Mouse (Mus musculus) midbrain, postnatal 0 days (tissue): Measurements from ENCODE around the gene S1pr4. TPM values are rescaled to one million over a fixed set of nuclear protein-coding genes. Genes with fewer than 3 reads are reported as not detected.
A peak's percentile ranks its signal among the peaks of the same experiment; 100 is the strongest.

ENCODE experiments used
- ATAC-seq: fragments of 200-750 bp; cut with Nextera tagmentation; 2 replicates; pipeline ENCODE4 v1.8.0; 2017; ENCODE audit warnings: moderate number of reproducible peaks, mild to moderate bottlenecking, moderate TSS enrichment, moderate library complexity; ENCODE audit not compliant: low FRiP score
- DNase-seq: peaks from one replicate; pipeline ENCODE4 v3.0.0-alpha.2; 2015; ENCODE audit warnings: low spot score
- H3K27ac ChIP-seq: fragments of 300-500 bp; sonication (generic); 2 replicates; pipeline ENCODE4 v1.5.1; 2014; ENCODE audit warnings: low read depth, mild to moderate bottlenecking, low read length, mixed read lengths
- H3K27me3 ChIP-seq: fragments of 300-500 bp; sonication (generic); 2 replicates; pipeline ENCODE4 v1.6.1; 2014; ENCODE audit warnings: low read length, control low read depth, mixed read lengths; ENCODE audit not compliant: insufficient read depth
- H3K36me3 ChIP-seq: fragments of 300-500 bp; sonication (generic); 2 replicates; pipeline ENCODE4 v1.6.1; 2014; ENCODE audit warnings: low read length, control low read depth, mixed read lengths; ENCODE audit not compliant: insufficient read depth
- H3K4me1 ChIP-seq: fragments of 300-500 bp; sonication (generic); 2 replicates; pipeline ENCODE4 v1.6.1; 2014; ENCODE audit warnings: mild to moderate bottlenecking, control low read depth, antibody characterized with exemption, low read length, mixed read lengths; ENCODE audit not compliant: insufficient read depth
- H3K4me2 ChIP-seq: fragments of 300-500 bp; sonication (generic); 2 replicates; pipeline ENCODE4 v1.6.1; 2014; ENCODE audit warnings: low read depth, mild to moderate bottlenecking, low read length, mixed read lengths; ENCODE audit not compliant: poor library complexity, severe bottlenecking
- H3K4me3 ChIP-seq: fragments of 300-500 bp; sonication (generic); 2 replicates; pipeline ENCODE4 v1.5.1; 2014; ENCODE audit warnings: low read depth, mild to moderate bottlenecking, low read length, moderate library complexity
- H3K9ac ChIP-seq: fragments of 300-500 bp; sonication (generic); replicated peaks from 2 replicates; pipeline ENCODE4 v1.6.1; 2014; ENCODE audit warnings: mild to moderate bottlenecking, low read length, moderate library complexity, mixed read lengths; ENCODE audit not compliant: poor library complexity, severe bottlenecking
- H3K9me3 ChIP-seq: fragments of 300-500 bp; sonication (generic); 2 replicates; pipeline ENCODE4 v1.6.1; 2016; ENCODE audit warnings: low read length, control low read depth
- CTCF ChIP-seq: IDR thresholded peaks from 2 replicates; pipeline ENCODE4 v1.5.1; 2016; ENCODE audit warnings: antibody characterized with exemption, mild to moderate bottlenecking
- WGBS: fragments of 180-500 bp; shearing (Covaris S2); extraction: QIAGEN DNeasy Blood & Tissue Kit; methylation state at CpG from one replicate; pipeline ENCODE4 v1.1.7; 2014; 5-methylcytosine and 5-hydroxymethylcytosine counted together
- polyA plus RNA-seq: library from polyadenylated mRNA; unstranded; fragments of >200 nt; fragmentation: Nextera tagmentation; extraction: Ambion mirVana; gene quantifications from 2 replicates; pipeline ENCODE4 v1.2.1, GENCODE M21; 2015
- total RNA-seq: library from RNA; depleted of rRNA; stranded (reverse); fragments of >200 nt; gene quantifications from 2 replicates; pipeline ENCODE4 v1.2.3, GENCODE M21; 2014

S1pr4 gene
- total and polyA plus RNA-seq, 2 experiments from 2014 or later = 0.16 to 0.41 TPM

- Histone ChIP-seq H3K27ac (no peak overlapping the region), H3K4me2 (no peak overlapping the region), H3K9me3 (no peaks in the 10 kb centered on the region), H3K36me3 (peaks cover 40% of the 10 kb centered on the region), H3K4me3 (no peak overlapping the region), H3K9ac (no peak overlapping the region), H3K4me1 (peaks cover 6% of the 10 kb centered on the region; the same call in 1 of the 2 replicates), H3K27me3 (no peaks in the 10 kb centered on the region)
- ATAC-seq (no peak), DNase-seq (no peak)
- WGBS = 91% methylated on average over 8 of the region's 8 CpGs
- TF ChIP-seq CTCF = peak; percentile 51
Measured at GRCm38 (mm10) chr10:81493601-81494220, 6.2 kb downstream of the S1pr4 start.

- Histone ChIP-seq H3K4me2 (no peak overlapping the region), H3K27me3 (no peaks in the 10 kb centered on the region), H3K9me3 (no peaks in the 10 kb centered on the region), H3K4me3 (no peak overlapping the region), H3K27ac (no peak overlapping the region), H3K4me1 (peaks cover 6% of the 10 kb centered on the region; the same call in 1 of the 2 replicates), H3K9ac (no peak overlapping the region), H3K36me3 (peaks cover 50% of the 10 kb centered on the region)
- WGBS = 91% methylated on average over 11 of the region's 11 CpGs
- DNase-seq (no peak), ATAC-seq (no peak)
- no peak for TF ChIP-seq CTCF
Measured at GRCm38 (mm10) chr10:81492606-81493240, 7.2 kb downstream of the S1pr4 start.

- 90% methylated on average over 9 of the region's 9 CpGs for WGBS
Measured at GRCm38 (mm10) chr10:81491018-81491417, 8.9 kb downstream of the S1pr4 start.

GRCm38 (mm10) chr10:81489941-81490340 lies 10.0 kb downstream of the S1pr4 start:
- no peak for TF ChIP-seq CTCF
- no peak for ATAC-seq
- Histone ChIP-seq H3K4me3 (no peak overlapping the region), H3K9ac (no peak overlapping the region), H3K4me1 (peaks cover 4% of the 10 kb centered on the region; the same call in 1 of the 2 replicates), H3K4me2 (no peak overlapping the region), H3K36me3 (peaks cover 63% of the 10 kb centered on the region), H3K27ac (no peak overlapping the region), H3K27me3 (no peaks in the 10 kb centered on the region), H3K9me3 (no peaks in the 10 kb centered on the region)
- WGBS = 85% methylated on average over 14 of the region's 14 CpGs
- no peak for DNase-seq

More at GRCm38 (mm10) chr10:81491018-81491417, 8.9 kb downstream of the S1pr4 start:
- Histone ChIP-seq H3K4me2 (no peak overlapping the region), H3K36me3 (peaks cover 63% of the 10 kb centered on the region), H3K27ac (no peak overlapping the region), H3K9ac (no peak overlapping the region), H3K9me3 (no peaks in the 10 kb centered on the region), H3K4me3 (no peak overlapping the region), H3K27me3 (no peaks in the 10 kb centered on the region), H3K4me1 (peaks cover 6% of the 10 kb centered on the region; the same call in 1 of the 2 replicates)
- no peak for DNase-seq
- TF ChIP-seq CTCF = no peak
- ATAC-seq = no peak

- no peak for DNase-seq
Measured at GRCm38 (mm10) chr10:81488081-81488480, 11.9 kb downstream of the S1pr4 start.

GRCm38 (mm10) chr10:81486496-81486895 lies 13.4 kb downstream of the S1pr4 start:
- Histone ChIP-seq H3K9ac (no peak overlapping the region), H3K27ac (no peak overlapping the region), H3K4me1 (peaks cover 15% of the 10 kb centered on the region), H3K27me3 (no peaks in the 10 kb centered on the region), H3K4me2 (no peak overlapping the region), H3K4me3 (no peak overlapping the region), H3K9me3 (no peaks in the 10 kb centered on the region), H3K36me3 (peaks cover 49% of the 10 kb centered on the region)
- no peak for TF ChIP-seq CTCF
- 89% methylated on average over 10 of the region's 10 CpGs for WGBS
- DNase-seq (no peak), ATAC-seq (no peak)

More at GRCm38 (mm10) chr10:81488081-81488480, 11.9 kb downstream of the S1pr4 start:
- Histone ChIP-seq H3K4me3 (no peak overlapping the region), H3K9ac (no peak overlapping the region), H3K9me3 (no peaks in the 10 kb centered on the region), H3K4me1 (peaks cover 11% of the 10 kb centered on the region; the same call in 1 of the 2 replicates), H3K4me2 (no peak overlapping the region), H3K27ac (no peak overlapping the region), H3K36me3 (peaks cover 63% of the 10 kb centered on the region), H3K27me3 (no peaks in the 10 kb centered on the region)
- WGBS = 92% methylated on average over 11 of the region's 11 CpGs
- no peak for ATAC-seq
- TF ChIP-seq CTCF = no peak
